Mouse (Mus musculus) fibroblast of lung, adult 2 months (primary cell): ENCODE measurements at regions not wholly inside any gene's neighbourhood (a gene's known extent, or its start where the extent isn't known, plus 50 kb on each side); places are given as distances from the start of the nearest gene placed in this dataset.

Experiments
- DNase-seq: peaks from one replicate; pipeline ENCODE4 v3.0.0-alpha.2; 2011; ENCODE audit warnings: low read depth

DNA sequence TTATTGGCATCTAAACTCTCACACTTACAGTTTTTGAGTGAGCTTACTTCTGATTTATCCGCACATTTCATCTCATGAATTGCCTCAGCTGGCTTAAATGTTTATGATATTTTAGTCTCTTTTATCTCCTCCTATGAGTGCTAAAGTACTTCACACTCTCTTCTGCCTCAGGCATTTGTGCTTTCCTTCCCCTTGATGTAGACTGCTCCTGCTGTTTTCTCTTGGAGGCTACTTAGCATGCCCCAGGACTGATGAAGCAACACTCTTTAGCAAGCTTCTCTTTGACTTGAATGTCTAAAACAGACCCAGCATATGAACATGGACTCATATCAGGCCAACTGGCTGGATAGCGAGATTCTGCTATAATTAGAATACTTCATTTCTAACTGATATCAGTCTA lies 882.8 kb downstream of the Tecrl start:
- DNase-seq, result no peak

DNA sequence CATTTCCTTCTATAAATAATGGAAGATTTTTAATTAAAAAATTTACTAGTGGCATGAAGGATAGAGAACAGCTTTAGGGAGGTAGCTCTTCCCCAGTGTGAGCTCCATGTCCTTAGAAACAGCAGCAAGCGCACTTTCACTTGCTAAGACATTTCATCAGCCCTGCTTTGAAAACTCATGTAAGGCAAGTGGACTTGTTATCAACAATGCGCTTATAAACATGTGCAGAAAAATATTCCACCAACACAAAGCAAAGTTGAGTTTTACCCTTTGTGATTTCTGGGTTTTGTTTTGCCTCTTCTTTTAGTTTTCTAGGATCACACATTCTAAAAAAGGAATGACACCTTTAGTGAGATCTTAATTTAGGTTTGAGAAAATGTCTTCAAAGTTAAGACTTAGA lies 890.7 kb downstream of the Tecrl start:
- no peak for DNase-seq

DNA sequence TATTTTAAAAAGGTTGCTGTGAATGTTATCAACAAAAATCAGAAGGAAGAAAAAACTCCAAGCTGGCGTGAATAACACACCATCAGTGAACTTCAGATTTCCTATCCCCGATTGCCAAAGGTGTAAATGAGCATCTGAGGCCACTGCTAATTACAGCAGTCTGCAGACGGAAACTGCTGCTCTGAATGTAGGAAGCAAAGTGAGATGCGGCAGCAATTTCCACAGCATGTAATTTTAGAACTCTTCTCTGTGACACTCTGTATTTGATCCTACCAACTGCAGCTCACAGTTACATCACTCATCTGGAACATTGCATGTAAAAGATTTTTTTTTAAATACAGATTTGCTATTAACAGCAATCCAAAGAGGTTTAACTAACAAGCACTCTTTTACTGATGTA lies 913.7 kb downstream of the Tecrl start:
- DNase-seq, result no peak

DNA sequence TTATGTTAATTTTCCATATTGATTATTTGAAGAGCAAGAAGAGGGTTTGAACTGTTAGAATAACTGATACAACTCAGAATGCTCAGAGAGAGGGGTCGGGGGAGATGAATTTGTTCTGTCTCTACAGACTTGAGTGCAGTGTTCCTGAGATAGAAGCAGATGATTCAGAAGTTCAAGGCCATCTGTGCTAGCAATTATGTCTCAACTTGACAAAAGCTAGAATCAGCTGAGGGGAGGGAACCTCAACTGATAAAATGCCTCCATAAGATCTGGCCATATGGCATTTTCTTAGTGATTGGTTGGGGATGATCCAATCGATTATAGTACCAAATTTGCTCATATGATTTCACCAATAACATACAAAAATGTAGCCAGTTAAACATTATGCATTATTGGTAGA lies 914.9 kb downstream of the Tecrl start:
- no peak for DNase-seq

DNA sequence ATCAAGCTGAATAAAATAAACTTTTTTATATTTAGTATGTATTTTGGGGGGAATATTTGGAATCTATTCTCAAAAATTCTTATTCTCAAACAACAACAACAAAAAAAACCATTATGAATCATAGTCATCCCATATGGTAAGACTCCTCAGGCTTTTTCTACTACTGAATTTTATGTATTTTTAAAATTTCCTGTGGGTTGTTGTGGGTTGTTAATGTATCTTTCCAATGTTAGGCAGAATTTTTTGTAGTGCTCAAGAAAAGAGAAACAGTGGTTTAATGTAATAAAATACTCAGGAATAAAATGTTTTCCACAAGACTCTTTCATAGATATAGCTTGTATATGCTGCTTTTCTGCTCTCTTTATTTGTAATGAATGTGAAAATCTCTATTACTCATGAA lies 934.6 kb downstream of the Tecrl start:
- no peak for DNase-seq

DNA sequence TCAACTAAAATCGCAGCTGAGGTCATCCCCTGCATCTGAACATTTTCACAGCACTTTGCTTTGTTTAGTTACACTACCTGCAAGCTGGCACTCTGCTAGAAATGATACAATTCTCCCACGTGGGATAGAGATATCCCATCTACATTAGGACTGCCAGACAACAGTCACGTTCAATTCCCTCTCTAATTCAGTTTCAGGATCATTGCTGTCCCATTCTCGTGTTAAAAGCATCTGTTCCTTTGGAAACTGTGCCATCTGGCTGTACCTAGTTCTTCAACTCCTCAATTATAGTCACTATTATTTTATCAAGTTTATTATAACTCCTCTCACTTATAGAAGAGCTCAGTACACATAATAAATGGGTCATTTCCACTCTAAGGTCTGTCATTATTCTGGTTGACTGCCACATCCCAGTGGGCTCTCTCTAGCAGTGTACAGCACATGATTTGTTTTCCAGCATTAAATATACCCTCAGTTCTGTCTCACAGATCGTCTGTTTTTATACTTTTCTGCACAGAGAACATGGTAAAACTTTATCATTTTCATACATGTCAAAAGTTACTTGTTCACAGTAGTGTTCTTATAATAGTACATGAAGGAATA lies 958.3 kb downstream of the Tecrl start:
- no peak for DNase-seq

DNA sequence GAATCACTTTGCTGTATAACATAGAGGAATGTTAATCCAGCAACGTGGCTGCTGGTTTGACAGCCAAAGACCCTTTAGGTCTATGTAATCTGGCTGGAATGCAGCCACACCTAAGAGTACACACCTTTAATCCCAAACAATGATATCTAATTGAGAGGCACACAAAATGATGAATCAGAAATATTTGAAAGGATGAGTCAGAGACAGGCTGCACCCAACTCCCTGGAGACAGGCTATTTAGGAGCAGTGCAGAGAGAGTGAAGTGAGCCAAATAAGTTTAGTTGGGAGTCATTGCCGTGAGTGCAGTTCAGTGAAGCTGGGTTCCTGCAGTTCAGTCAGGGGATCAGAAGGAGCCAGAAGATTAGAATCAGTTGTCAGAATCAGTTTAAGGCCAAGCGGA lies 993.4 kb downstream of the Tecrl start:
- no peak for DNase-seq

DNA sequence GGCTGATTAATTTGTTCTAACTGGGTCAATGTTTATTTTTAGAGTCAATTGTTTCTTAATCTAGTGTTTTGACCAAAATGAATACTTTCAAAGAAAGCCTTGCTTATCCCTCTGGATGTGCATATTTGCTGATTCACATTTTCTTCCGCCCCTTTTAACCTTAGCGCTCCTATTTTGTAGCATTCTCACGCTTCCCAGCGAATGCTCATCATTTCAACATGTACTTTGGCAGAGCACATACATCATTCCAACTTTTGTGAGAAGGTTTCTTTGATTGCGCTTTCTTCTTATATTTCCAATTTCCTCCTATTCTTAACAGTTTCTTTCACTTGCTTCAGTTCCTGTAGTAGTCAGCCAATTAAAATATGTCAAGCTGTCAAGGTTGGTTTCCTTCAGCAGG lies 998.7 kb downstream of the Tecrl start:
- no peak for DNase-seq

DNA sequence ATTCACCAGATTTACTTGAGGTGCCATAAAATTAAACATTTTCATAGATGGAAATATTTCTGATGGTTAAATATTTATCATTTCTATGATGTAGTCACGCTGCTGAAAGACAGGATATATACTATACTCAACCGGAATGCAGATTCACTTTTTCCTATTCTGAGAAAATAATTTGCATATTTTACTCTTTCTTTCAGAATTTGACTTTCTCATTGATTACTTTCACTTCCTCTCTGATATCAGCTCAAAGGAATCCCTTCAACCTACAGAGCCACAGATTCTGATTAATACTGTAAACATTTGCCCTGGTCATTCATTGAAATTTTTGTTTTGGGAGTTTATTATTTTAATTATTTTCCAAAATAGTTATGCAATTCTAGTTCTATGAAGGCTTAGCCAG lies 1003.9 kb downstream of the Tecrl start:
- no peak for DNase-seq

DNA sequence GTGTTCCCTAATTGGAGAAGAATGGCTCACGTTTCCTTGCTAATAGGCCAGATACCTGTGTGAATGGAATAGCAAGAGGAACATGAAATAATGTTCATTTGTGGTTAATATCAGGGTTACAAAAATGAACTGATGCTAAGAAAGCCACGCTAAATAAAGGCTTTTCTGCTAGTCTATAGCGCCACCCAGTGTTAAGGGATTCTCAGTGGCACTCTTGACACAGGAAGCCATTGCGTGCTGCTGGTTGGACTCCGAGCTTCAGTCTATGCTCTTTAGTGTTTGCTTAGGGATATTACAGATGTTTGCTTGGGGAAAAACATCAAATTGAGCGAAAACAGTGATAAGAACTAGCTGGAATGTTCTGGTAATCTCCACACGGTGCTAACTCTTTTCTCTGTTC lies 1008.3 kb downstream of the Tecrl start:
- DNase-seq, result peak; percentile 25

DNA sequence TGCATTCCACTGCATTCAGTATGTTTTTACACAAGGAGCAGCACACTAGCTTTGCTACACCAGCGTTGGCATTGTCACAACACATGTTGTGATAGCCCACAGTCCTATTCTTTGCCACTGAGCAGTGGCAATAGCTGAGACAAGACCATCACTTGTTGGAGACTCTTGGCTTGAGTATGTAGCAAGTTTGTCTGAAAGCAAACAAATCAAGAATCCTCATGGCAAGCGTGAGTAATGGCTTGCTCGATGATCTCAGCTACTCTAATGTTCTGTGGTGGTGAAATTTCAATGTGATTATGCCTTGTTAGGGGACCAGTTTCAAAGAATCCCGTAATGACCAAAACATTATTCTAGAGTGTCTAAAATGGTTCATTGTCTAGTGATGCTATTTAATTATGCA lies 1030.6 kb downstream of the Tecrl start:
- DNase-seq, result no peak

DNA sequence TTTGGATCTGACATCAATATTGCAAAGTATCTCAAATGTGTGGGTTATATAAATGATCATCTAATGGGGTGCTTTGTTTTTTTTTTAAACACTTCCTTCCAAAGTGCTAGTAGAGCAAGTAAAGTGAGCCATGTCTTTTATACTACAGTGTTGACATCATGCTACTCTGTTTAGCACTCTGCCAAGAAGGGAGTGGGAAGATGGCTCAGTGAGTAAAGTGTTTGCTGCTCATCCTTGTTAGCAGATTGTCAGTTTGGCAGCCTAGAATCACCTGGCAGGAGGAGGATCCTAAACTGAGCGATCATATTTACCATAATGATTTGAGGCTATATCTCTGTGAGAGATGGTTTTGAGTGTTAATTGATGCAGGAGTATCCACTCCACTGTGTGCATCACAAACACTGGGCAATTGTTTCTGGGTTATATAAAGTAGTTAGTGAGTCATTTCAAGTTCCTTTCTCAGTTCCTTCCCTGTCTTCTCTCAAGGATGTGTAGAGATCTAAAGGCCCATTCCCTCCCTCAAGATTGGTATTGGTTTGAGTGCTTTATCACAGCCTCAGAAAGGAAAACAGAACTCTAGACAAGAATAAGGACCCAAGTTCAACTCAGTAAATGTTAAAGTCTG lies 1035.2 kb downstream of the Tecrl start:
- no peak for DNase-seq

DNA sequence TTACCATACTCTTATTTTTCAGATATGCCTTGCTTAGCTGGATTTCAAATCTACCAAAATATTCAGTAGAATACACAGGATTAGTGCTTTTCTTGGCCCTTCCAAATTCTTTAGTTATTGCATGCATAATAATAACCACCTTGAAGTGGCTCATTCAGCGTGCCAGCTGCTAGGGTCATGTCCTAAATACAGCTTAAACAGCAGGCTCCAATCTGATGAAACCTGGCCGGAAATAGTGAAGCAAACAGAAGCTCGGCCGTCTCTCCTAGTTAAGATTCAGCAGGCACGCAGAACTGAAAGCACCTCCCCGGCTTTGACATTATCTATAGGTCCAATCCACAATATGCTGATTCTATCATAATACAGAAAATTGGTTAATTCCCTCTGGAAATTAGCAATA lies 1042.9 kb downstream of the Tecrl start:
- no peak for DNase-seq

DNA sequence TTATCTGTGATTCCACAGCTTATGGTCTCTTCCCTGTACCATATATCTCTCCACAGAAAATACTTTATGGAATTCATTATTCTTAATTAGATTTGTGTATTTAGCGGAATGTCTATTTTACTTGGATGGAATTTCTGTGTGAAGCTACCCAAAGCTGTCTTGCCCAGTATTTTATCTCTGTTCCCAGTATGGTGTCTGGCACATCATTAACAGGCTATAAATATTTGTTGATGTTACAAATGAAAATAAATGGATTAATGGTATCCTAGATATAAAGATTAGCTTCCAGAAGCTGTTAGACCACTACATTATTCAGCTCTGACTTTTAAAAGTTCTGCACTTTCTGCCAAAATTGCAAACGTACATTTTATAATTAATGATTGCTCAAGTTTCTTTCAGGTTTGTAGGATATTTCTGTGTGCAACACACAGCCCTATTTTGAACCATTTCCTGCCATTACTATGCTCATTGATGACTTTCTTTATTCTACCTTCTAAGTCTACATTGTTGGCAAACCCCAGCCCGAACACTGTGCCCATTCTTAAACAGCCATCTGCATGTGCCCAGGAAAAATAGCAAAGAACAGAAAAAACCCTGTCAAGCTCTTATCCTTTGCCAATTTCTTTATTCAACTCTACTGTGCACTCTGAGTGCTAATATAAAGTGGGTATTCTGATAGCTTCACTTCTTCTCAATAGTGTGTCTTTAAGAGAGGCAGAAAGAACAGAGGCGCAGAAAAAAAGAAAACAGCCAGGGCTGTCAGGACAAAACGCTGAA lies 1066.7 kb downstream of the Tecrl start:
- no peak for DNase-seq

DNA sequence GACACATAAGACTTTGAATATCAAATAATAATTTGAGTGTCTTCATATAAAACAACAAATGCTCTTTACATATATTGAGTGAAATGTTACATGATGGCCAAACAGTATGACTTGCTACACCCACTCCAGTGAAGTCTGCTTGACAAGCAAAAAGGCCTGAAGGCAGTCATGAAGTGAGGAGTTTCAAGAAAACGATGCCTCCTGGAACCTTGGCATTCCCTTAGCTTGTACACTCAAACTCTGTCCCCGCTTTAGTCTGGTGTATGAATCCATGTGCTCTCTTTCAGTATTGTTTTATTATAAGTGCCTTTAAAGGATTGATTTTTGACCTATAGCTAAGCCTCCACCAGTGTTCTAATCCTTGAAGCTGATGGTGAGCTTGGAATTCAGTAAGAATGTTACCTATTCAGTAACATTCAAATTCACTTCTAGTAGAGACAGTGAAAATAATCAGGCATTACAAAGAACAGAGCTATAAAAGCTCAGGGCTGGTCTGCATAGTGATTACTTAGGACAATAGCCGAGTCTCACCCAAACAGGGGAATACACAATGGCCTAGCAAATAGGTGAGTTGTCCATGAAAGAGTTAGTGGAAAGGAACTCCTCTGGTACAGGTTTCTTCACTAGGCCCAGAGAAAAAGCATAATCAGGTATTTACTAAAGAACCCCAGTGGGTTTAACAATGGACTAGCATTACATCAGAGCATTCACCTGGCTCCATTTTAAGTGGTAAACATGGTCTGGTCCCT lies 1101.5 kb downstream of the Tecrl start:
- DNase-seq, result no peak

DNA sequence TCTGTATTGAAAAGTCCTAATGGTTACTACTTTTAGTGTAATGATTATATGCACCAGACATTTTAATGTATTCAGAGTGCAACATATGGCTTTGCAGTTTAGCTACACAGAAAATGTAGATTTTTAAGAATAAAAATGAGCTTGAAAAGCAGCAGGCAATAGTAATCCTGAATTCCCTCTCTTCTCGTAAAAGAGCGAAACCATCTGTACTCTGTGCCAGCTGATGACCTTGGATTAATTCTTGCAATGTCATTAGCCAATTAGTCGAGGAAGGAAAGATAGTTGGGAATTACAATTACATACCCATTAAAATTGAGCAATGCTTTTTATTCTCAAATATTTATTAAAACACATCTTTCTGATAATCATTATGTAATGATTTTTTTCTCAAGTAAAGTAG lies 1128.7 kb downstream of the Tecrl start:
- no peak for DNase-seq

DNA sequence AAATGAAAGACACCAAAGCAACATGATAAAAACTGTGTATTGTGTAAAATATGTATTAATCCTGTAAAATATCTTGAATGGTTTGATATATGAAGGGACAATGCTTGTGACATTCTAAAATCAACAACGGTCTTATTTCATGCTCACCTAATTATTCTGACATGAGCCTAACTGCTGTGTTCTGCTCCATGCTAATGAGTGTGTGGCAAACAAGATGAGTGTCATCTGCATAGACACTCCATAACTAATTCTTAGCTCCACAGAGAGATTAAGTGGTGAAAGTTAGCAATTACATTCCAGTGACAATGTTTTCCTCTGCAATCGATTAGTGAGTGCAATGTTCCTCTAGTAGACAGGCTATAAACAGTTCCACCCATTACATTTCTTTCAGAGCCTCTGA lies 1131.4 kb downstream of the Tecrl start:
- DNase-seq, result no peak

DNA sequence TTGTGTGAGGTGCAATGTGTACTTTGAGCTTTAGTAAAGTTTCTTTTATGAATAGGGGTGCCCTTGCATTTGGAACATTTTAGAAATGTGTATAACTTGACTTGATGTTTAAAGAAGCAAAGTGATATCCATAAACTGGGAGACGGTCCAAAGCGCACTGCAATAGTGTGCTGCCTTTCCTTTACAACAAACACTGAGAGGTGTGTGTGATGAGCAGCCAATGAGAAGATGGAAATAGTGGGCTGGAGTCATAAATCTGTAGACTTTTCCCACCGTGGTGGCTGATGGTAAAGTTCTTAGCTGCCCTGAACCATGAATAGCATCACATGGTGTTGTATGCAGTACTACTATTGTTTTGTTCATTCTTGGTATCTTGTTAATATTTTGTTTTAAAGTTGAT lies 1151.4 kb downstream of the Tecrl start:
- DNase-seq, result no peak
